Mouse (Mus musculus) ES-Bruce4 (cell line): ENCODE results near the gene Kcnma1. TPM values are rescaled to one million over a fixed set of nuclear protein-coding genes. Genes with fewer than 3 reads are reported as not detected.

Experiments
- H3K27ac ChIP-seq: 2 replicates; pipeline ENCODE4 v1.5.1; 2012; ENCODE audit warnings: low read length, inconsistent platforms; ENCODE audit not compliant: insufficient read depth
- H3K27me3 ChIP-seq: 2 replicates; pipeline ENCODE4 v1.6.1; 2012; ENCODE audit warnings: mild to moderate bottlenecking, low read length, inconsistent platforms; ENCODE audit not compliant: control insufficient read depth, poor library complexity, insufficient read depth, severe bottlenecking
- H3K36me3 ChIP-seq: 2 replicates; pipeline ENCODE4 v1.6.1; 2012; ENCODE audit warnings: inconsistent platforms, mild to moderate bottlenecking, low read length, moderate library complexity; ENCODE audit not compliant: control insufficient read depth, poor library complexity, insufficient read depth, severe bottlenecking
- H3K4me1 ChIP-seq: one replicate; pipeline ENCODE4 v1.8.1; 2011; ENCODE audit warnings: low read length; ENCODE audit not compliant: control insufficient read depth, insufficient read depth
- H3K4me3 ChIP-seq: 2 replicates; pipeline ENCODE4 v1.5.1; 2011; ENCODE audit warnings: low read depth, mild to moderate bottlenecking, low read length
- H3K9ac ChIP-seq: 2 replicates; pipeline ENCODE4 v1.6.1; 2012; ENCODE audit warnings: low read depth, mild to moderate bottlenecking, inconsistent platforms; ENCODE audit not compliant: poor library complexity, severe bottlenecking
- H3K9me3 ChIP-seq: replicated peaks from 2 replicates; pipeline ENCODE4 v1.6.1; 2012; ENCODE audit warnings: mild to moderate bottlenecking, low read length, inconsistent platforms; ENCODE audit not compliant: control insufficient read depth, poor library complexity, insufficient read depth, severe bottlenecking
- CTCF ChIP-seq: IDR thresholded peaks from one replicate; pipeline ENCODE4 v1.8.1; 2011; ENCODE audit warnings: low read depth, low read length
- EP300 ChIP-seq: IDR thresholded peaks from 2 replicates; pipeline ENCODE4 v1.6.1; 2011; ENCODE audit warnings: low read depth, low read length; ENCODE audit not compliant: insufficient read depth
- POLR2A ChIP-seq: IDR thresholded peaks from one replicate; pipeline ENCODE4 v1.8.1; 2011; ENCODE audit warnings: low read length; ENCODE audit not compliant: insufficient read depth
- polyA plus RNA-seq: library from polyadenylated mRNA; stranded (reverse); fragments of >200 nt; gene quantifications from 2 replicates; pipeline ENCODE4 v1.2.4, GENCODE M21; 2011; ENCODE audit warnings: low read depth; ENCODE audit not compliant: missing spikeins, insufficient read depth, insufficient read length

Kcnma1 gene
- polyA plus RNA-seq, 1 experiment, result 1.8 TPM

- Histone ChIP-seq H3K9ac (no peak overlapping the region), H3K36me3 (no peaks in the 10 kb centered on the region), H3K4me3 (no peak overlapping the region), H3K27me3 (no peaks in the 10 kb centered on the region), H3K9me3 (no peaks in the 10 kb centered on the region), H3K27ac (no peak overlapping the region), H3K4me1 (no peaks in the 10 kb centered on the region)
- no peak for TF ChIP-seq EP300
- TF ChIP-seq POLR2A, result no peak
- TF ChIP-seq CTCF, result no peak
Measured at GRCm38 (mm10) chr14:23809124-23809523, 205.2 kb downstream of the Kcnma1 start.

GRCm38 (mm10) chr14:23806378-23806777, 207.9 kb downstream of the Kcnma1 start:
- no peaks in the 10 kb centered on the region for H3K36me3 ChIP-seq
- H3K27ac ChIP-seq, result no peak overlapping the region
- TF ChIP-seq POLR2A (no peak), CTCF (no peak), EP300 (no peak)
- H3K4me3 ChIP-seq, result no peak overlapping the region
- H3K27me3 ChIP-seq, result no peaks in the 10 kb centered on the region
- H3K9me3 ChIP-seq, result no peaks in the 10 kb centered on the region
- no peaks in the 10 kb centered on the region for H3K4me1 ChIP-seq
- H3K9ac ChIP-seq, result no peak overlapping the region

GRCm38 (mm10) chr14:23796878-23797277, 217.4 kb downstream of the Kcnma1 start:
- Histone ChIP-seq H3K9me3 (no peaks in the 10 kb centered on the region), H3K27me3 (no peaks in the 10 kb centered on the region), H3K36me3 (no peaks in the 10 kb centered on the region), H3K4me1 (no peaks in the 10 kb centered on the region), H3K9ac (no peak overlapping the region), H3K4me3 (no peak overlapping the region), H3K27ac (no peak overlapping the region)
- no peak for TF ChIP-seq CTCF
- no peak for TF ChIP-seq EP300
- no peak for TF ChIP-seq POLR2A

- no peaks in the 10 kb centered on the region for H3K4me1 ChIP-seq
- TF ChIP-seq EP300, result no peak
- no peak for TF ChIP-seq CTCF
- TF ChIP-seq POLR2A, result no peak
- H3K4me3 ChIP-seq, result no peak overlapping the region
- no peak overlapping the region for H3K9ac ChIP-seq
- H3K9me3 ChIP-seq, result no peaks in the 10 kb centered on the region
- H3K27me3 ChIP-seq, result no peaks in the 10 kb centered on the region
- no peaks in the 10 kb centered on the region for H3K36me3 ChIP-seq
- no peak overlapping the region for H3K27ac ChIP-seq
Measured at GRCm38 (mm10) chr14:23792674-23793073, 221.6 kb downstream of the Kcnma1 start.

- no peak overlapping the region for H3K4me3 ChIP-seq
- TF ChIP-seq EP300, result no peak
- TF ChIP-seq POLR2A, result no peak
- no peak for TF ChIP-seq CTCF
- no peaks in the 10 kb centered on the region for H3K27me3 ChIP-seq
- no peaks in the 10 kb centered on the region for H3K36me3 ChIP-seq
- no peaks in the 10 kb centered on the region for H3K9me3 ChIP-seq
- no peaks in the 10 kb centered on the region for H3K4me1 ChIP-seq
- H3K9ac ChIP-seq, result no peak overlapping the region
- H3K27ac ChIP-seq, result no peak overlapping the region
Measured at GRCm38 (mm10) chr14:23792076-23792475, 222.2 kb downstream of the Kcnma1 start.

GRCm38 (mm10) chr14:23791261-23791691, 223.0 kb downstream of the Kcnma1 start:
- Histone ChIP-seq H3K27ac (no peak overlapping the region), H3K36me3 (no peaks in the 10 kb centered on the region), H3K27me3 (no peaks in the 10 kb centered on the region), H3K4me3 (no peak overlapping the region), H3K9ac (no peak overlapping the region), H3K9me3 (no peaks in the 10 kb centered on the region), H3K4me1 (no peaks in the 10 kb centered on the region)
- TF ChIP-seq CTCF (peak; percentile 51), POLR2A (no peak)
